Mouse (Mus musculus) small intestine, adult 2 months (tissue): ENCODE measurements around the gene Pla2g2e. TPM values are rescaled to one million over a fixed set of nuclear protein-coding genes. Genes with fewer than 3 reads are reported as not detected.
"Not testable (repeated sequence)": the region's sequence is repeated elsewhere in the genome, so short reads cannot be mapped to it uniquely, and the experiment has no call there.

ENCODE experiments used
- H3K27ac ChIP-seq: fragments of 200-500 bp; 2 replicates; pipeline ENCODE4 v1.5.1; 2012; ENCODE audit warnings: low read depth, low read length, control low read depth, inconsistent platforms; ENCODE audit not compliant: insufficient read depth
- H3K27me3 ChIP-seq: fragments of 200-500 bp; 2 replicates; pipeline ENCODE4 v1.6.1; 2012; ENCODE audit warnings: mild to moderate bottlenecking, moderate library complexity, low read length, inconsistent platforms; ENCODE audit not compliant: control insufficient read depth, insufficient read depth
- H3K36me3 ChIP-seq: fragments of 200-500 bp; 2 replicates; pipeline ENCODE4 v1.6.1; 2012; ENCODE audit warnings: mild to moderate bottlenecking, low read length, control low read depth, inconsistent platforms; ENCODE audit not compliant: control insufficient read depth, insufficient read depth
- H3K4me1 ChIP-seq: fragments of 200-500 bp; 2 replicates; pipeline ENCODE4 v1.6.1; 2012; ENCODE audit warnings: low read length, inconsistent platforms, mixed read lengths; ENCODE audit not compliant: control insufficient read depth, insufficient read depth, insufficient read length
- H3K4me3 ChIP-seq: fragments of 200-500 bp; 2 replicates; pipeline ENCODE4 v1.5.1; 2012; ENCODE audit warnings: low read depth, mild to moderate bottlenecking, control low read depth, inconsistent platforms, low read length, moderate library complexity
- CTCF ChIP-seq: fragments of 200-500 bp; IDR thresholded peaks from 2 replicates; pipeline ENCODE4 v1.5.1; 2012; ENCODE audit warnings: low read depth, mild to moderate bottlenecking, control low read depth, inconsistent platforms, low read length, moderate library complexity, mixed read lengths; ENCODE audit not compliant: insufficient replicate concordance, insufficient read length; ENCODE audit errors: extremely low read depth
- POLR2A ChIP-seq: fragments of 200-500 bp; IDR thresholded peaks from 2 replicates; pipeline ENCODE4 v1.6.1; 2012; ENCODE audit warnings: low read depth, mild to moderate bottlenecking, control low read depth, inconsistent platforms, low read length, moderate library complexity
- WGBS: fragments of 180-500 bp; shearing (Covaris S2); methylation state at CpG from one replicate; pipeline ENCODE4 v1.1.7; 2018; 5-methylcytosine and 5-hydroxymethylcytosine counted together
- polyA plus RNA-seq: library from polyadenylated mRNA; depleted of rRNA; stranded (reverse); fragments of >200 nt; gene quantifications from 2 replicates; pipeline ENCODE4 v1.2.3, GENCODE M21; 2012

The Pla2g2e gene
- polyA plus RNA-seq, 1 experiment: 0.16 TPM

- WGBS: 85% methylated on average over 11 of the region's 11 CpGs
- H3K27ac ChIP-seq: no peak overlapping the region
- H3K4me1 ChIP-seq: peaks cover 24% of the 10 kb centered on the region; the same call in 1 of the 2 replicates
- H3K36me3 ChIP-seq: no peaks in the 10 kb centered on the region
- H3K4me3 ChIP-seq: no peak overlapping the region
- H3K27me3 ChIP-seq: no peaks in the 10 kb centered on the region
- TF ChIP-seq POLR2A: no peak
- TF ChIP-seq CTCF: no peak
Measured at GRCm38 (mm10) chr4:138879808-138880207, 2.1 kb downstream of the Pla2g2e start.

DNA sequence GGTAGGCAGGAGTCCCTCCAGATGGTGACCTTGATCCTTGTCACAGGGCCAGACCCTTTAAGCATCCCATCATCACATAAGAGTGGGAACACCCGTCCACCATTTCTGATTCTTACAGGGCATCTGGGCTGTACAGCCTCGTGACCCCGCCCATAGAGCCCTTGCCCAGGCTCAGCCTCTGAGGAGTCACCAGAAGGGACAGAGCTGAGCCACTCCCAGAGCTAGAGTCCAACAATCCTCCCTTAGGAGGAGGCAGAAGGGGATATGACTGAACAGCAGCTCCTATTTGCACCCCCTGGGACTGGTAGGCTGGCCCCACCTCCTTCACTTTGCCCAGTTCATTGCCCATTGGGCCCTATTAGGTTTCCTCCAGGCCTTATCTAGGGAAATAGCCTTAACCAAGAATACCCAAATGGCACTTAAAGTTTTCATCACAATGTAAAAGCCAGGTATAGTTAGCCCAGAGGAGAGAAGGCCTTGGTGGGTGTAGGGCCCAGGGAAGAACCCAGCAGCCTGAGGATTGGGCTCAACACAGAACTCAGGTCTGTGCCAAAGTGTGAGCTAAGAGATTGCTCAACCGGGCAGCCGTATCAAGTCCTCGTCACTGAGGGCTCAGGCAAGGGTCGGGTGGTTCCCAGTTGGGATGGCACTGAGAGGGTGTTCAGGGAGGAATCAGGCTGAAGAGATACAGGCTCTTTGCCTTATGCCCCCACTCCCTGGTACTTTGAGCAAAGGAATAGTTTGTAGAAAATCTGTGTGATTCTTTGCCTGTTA is 3.3 kb downstream of the Pla2g2e start:
- H3K27me3 ChIP-seq: no peaks in the 10 kb centered on the region
- H3K4me1 ChIP-seq: peaks cover 24% of the 10 kb centered on the region; the same call in 1 of the 2 replicates
- H3K4me3 ChIP-seq: no peak overlapping the region
- 31% methylated on average over 7 of the region's 7 CpGs for WGBS
- H3K36me3 ChIP-seq: no peaks in the 10 kb centered on the region
- TF ChIP-seq POLR2A (no peak), CTCF (no peak)
- H3K27ac ChIP-seq: no peak overlapping the region

- 18% methylated on average over 16 of the region's 16 CpGs for WGBS
- no peak for TF ChIP-seq CTCF
- TF ChIP-seq POLR2A: no peak
- Histone ChIP-seq H3K27me3 (no peaks in the 10 kb centered on the region), H3K36me3 (no peaks in the 10 kb centered on the region), H3K4me3 (no peak overlapping the region), H3K4me1 (peaks cover 22% of the 10 kb centered on the region; the same call in 1 of the 2 replicates), H3K27ac (no peak overlapping the region)
Measured at GRCm38 (mm10) chr4:138882179-138882578, 4.4 kb downstream of the Pla2g2e start.

DNA sequence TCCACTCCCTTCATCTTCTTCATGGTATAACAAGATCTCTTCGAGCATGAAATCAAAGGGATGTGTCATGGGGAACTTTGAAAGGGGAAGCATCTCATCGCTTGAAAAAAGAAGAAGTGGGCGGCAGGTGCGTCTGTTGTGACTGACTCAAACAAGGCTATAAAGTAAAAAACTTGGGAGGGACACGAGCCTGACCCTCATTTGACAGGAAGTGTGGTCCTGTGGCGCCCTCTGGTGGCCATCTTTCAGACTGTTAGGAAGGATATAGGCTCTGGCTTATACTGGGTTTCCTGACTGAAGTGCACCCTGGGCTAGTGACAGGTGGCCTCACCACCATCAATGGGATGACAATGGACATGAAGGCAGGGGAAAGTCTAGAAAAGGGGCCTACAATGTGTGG is 6.5 kb downstream of the Pla2g2e start:
- TF ChIP-seq POLR2A (no peak), CTCF (peak; percentile 90; the same call in 1 of the 2 replicates)
- Histone ChIP-seq H3K27ac (no peak overlapping the region), H3K4me3 (no peak overlapping the region), H3K36me3 (no peaks in the 10 kb centered on the region), H3K4me1 (peaks cover 11% of the 10 kb centered on the region; the same call in 1 of the 2 replicates), H3K27me3 (no peaks in the 10 kb centered on the region)
- WGBS: 11% methylated on average over 6 of the region's 6 CpGs

DNA sequence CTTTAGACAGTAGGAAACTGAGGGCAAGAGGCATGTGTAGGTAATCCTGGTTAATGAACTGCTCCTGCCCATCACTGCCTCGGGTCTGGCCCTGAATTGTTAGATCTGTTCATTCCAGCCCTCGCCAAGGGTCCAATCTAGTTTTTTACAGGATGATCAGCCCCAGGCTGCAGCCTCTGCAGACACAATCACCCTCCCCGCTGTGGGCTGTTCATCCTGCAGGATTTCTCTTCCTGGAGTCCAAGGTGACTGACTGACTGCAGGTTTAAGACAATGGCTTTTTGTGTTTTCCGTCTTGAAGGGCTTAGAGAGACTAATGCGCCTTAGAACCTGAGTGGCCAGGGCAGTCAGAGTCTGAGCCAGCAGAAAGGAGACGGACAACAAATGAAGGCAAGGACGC is 11.4 kb downstream of the Pla2g2e start:
- WGBS: 32% methylated on average over 7 of the region's 7 CpGs
- Histone ChIP-seq H3K36me3 (peaks cover 18% of the 10 kb centered on the region), H3K4me1 (no peaks in the 10 kb centered on the region), H3K27ac (no peak overlapping the region), H3K4me3 (no peak overlapping the region), H3K27me3 (no peaks in the 10 kb centered on the region)
- no peak for TF ChIP-seq POLR2A
- TF ChIP-seq CTCF: no peak

DNA sequence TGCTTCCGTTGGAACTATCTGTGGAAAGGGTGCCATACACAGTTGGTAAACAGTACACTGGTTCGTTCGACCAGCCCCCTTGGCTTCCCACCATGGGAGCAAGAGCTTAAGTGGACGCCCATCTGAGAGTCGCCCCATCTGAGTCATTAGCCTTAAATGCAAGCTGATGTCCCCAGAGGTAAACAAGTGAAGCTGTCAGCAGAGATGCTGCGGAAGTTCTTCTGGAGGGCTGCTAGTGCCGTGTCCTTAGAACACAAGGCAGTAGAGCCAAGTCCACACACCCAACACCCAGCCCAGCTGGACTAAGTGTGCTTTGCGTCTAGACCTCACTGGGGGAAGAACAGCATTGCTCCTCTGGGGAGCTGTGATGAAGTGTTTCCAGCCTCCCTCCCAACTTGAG is 11.9 kb downstream of the Pla2g2e start:
- no peaks in the 10 kb centered on the region for H3K27me3 ChIP-seq
- H3K27ac ChIP-seq: no peak overlapping the region
- WGBS: 52% methylated on average over 8 of the region's 8 CpGs
- no peak for TF ChIP-seq POLR2A
- peaks cover 23% of the 10 kb centered on the region for H3K36me3 ChIP-seq
- no peaks in the 10 kb centered on the region for H3K4me1 ChIP-seq
- H3K4me3 ChIP-seq: no peak overlapping the region

DNA sequence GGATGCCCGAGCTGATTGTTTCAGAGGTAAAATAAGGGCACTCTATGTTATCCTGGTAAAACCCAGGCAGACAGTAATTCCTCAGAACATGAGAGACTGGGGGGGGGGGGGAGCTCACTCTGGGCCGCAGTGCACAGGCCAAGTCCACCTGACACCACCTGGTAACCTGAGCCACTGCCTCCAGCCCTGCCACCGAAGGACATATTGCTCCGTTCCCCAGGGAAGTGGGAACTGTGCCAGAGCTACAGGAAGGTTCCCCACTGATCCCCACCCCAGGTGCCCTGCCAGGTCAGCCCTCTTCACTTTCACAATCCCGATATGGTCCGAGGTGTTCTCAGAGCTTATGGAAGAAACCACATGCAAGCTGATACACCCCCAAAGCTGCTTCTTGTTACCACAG is 14.9 kb downstream of the Pla2g2e start:
- WGBS: 72% methylated on average over 6 of the region's 6 CpGs

DNA sequence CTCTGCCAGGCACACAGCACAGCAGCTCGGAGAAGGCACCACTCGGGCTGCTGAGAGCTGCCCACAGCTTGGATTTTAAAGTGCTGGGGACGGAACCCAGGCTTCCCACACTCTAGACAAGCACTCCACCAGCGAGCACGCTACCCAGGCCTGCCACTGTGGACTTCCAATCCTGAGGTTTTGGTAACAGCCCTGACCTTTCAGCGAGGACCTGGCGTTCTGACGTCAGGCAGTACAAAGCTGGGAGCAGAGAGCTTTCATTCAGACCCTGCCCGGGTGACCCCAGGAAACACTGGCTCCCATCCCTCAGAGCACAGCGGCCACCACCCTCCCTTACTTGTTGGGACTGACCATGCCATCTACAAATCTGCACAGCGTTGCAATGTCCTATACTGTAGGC is 16.0 kb downstream of the Pla2g2e start:
- peaks cover 59% of the 10 kb centered on the region for H3K36me3 ChIP-seq
- H3K4me3 ChIP-seq, H3K27ac ChIP-seq, H3K4me1 ChIP-seq, H3K27me3 ChIP-seq: not testable (repeated sequence)
- 94% methylated on average over 11 of the region's 11 CpGs for WGBS

More for the DNA sequence above, 14.9 kb downstream of the Pla2g2e start:
- no peak for TF ChIP-seq POLR2A
- TF ChIP-seq CTCF: no peak
- H3K27me3 ChIP-seq: no peaks in the 10 kb centered on the region
- peaks cover 49% of the 10 kb centered on the region for H3K36me3 ChIP-seq
- no peaks in the 10 kb centered on the region for H3K4me1 ChIP-seq
- no peak overlapping the region for H3K27ac ChIP-seq
- no peak overlapping the region for H3K4me3 ChIP-seq
